Mouse (Mus musculus) liver, adult 2 months (tissue): ENCODE results near the gene Cubn. TPM values are rescaled to one million over a fixed set of nuclear protein-coding genes. Genes with fewer than 3 reads are reported as not detected.

Experiments
- DNase-seq: peaks from one replicate; pipeline ENCODE4 v3.0.0-alpha.2; 2011; ENCODE audit warnings: low read depth, low spot score; ENCODE audit errors: extremely low read depth
- H3K27ac ChIP-seq: fragments of 200-500 bp; replicated peaks from 2 replicates; pipeline ENCODE4 v1.5.1; 2012; ENCODE audit warnings: low read depth, mild to moderate bottlenecking, control low read depth, inconsistent platforms, low read length; ENCODE audit not compliant: insufficient read depth
- H3K27me3 ChIP-seq: fragments of 200-500 bp; 2 replicates; pipeline ENCODE4 v1.6.1; 2012; ENCODE audit warnings: mild to moderate bottlenecking, moderate library complexity, low read length, inconsistent platforms; ENCODE audit not compliant: control insufficient read depth, insufficient read depth
- H3K36me3 ChIP-seq: fragments of 200-500 bp; 2 replicates; pipeline ENCODE4 v1.6.1; 2012; ENCODE audit warnings: low read length, inconsistent platforms; ENCODE audit not compliant: control insufficient read depth, insufficient read depth
- H3K4me1 ChIP-seq: fragments of 200-500 bp; 2 replicates; pipeline ENCODE4 v1.6.1; 2011; ENCODE audit warnings: low read length; ENCODE audit not compliant: control insufficient read depth, insufficient read depth
- H3K4me3 ChIP-seq: fragments of 200-500 bp; 2 replicates; pipeline ENCODE4 v1.5.1; 2011; ENCODE audit warnings: low read depth, mild to moderate bottlenecking, control low read depth, low read length, moderate library complexity; ENCODE audit not compliant: insufficient read depth
- H3K79me2 ChIP-seq: fragments of 200-500 bp; 2 replicates; pipeline ENCODE4 v1.6.1; 2012; ENCODE audit warnings: inconsistent platforms, mild to moderate bottlenecking, low read length, moderate library complexity; ENCODE audit not compliant: control insufficient read depth, insufficient read depth
- H3K9ac ChIP-seq: fragments of 200-500 bp; 2 replicates; pipeline ENCODE4 v1.6.1; 2012; ENCODE audit warnings: low read depth, mild to moderate bottlenecking, control low read depth, inconsistent platforms, low read length
- CTCF ChIP-seq: fragments of 200-500 bp; IDR thresholded peaks from 2 replicates; pipeline ENCODE4 v1.5.1; 2011; ENCODE audit warnings: low read depth, low read length, control low read depth
- POLR2A ChIP-seq: fragments of 200-500 bp; IDR thresholded peaks from 2 replicates; pipeline ENCODE4 v1.6.1; 2011; ENCODE audit warnings: low read length, control low read depth; ENCODE audit not compliant: insufficient read depth; ENCODE audit errors: extremely low read depth
- WGBS: fragments of 180-500 bp; shearing (Covaris S2); methylation state at CpG from one replicate; pipeline ENCODE4 v1.1.7; 2018; 5-methylcytosine and 5-hydroxymethylcytosine counted together
- polyA plus RNA-seq: library from polyadenylated mRNA; depleted of rRNA; stranded (reverse); fragments of >200 nt; gene quantifications from 2 replicates; pipeline ENCODE4 v1.2.3, GENCODE M21; 2012
- total RNA-seq: library from RNA; depleted of rRNA; stranded (reverse); fragments of >200 nt; gene quantifications from 2 replicates; pipeline ENCODE4 v1.2.3, GENCODE M21; 2014

Gene Cubn
- total and polyA plus RNA-seq, 2 experiments, result not detected

- Histone ChIP-seq H3K4me3 (no peak overlapping the region), H3K27ac (no peak overlapping the region), H3K27me3 (no peaks in the 10 kb centered on the region), H3K4me1 (peaks cover 2% of the 10 kb centered on the region; the same call in 1 of the 2 replicates), H3K9ac (no peak overlapping the region), H3K79me2 (no peaks in the 10 kb centered on the region), H3K36me3 (no peaks in the 10 kb centered on the region)
- TF ChIP-seq POLR2A (no peak), CTCF (no peak)
- WGBS, result 78% methylated on average over 6 of the region's 6 CpGs
- no peak for DNase-seq
These were observed 39.0 kb upstream of the Cubn start for GRCm38 (mm10) chr2:13530639-13531038.

DNA sequence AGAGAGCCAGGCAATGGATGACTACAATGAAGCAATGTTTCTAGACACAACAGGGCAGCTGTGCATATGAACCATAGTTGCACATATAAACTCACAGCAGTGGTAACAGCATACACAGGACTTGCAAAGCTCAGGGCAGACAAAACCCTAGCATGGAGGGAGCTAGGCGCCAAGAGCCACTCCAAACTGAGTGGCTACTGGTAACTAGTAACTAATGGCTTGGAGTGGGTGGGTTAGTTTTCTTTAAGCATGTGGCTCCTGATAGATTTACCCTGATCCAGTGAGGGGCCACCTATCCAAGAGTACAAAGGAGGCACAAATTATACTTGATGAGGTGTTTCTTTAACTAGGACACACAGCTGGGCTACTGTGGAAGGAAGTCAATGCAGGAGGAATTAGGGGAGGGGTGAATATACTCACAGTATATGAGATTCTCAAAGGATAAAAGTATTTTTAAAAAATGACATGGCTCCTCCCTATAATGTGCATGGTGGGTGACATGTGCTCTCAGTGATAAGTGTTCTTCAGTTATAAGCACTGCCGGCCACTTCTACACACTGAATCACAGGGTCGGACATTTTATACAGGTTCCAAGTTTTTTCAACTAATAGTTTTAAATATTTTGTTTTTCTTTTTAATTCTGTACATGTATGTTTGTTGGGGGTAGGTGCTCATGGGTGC, 37.8 kb upstream of the Cubn start:
- Histone ChIP-seq H3K9ac (no peak overlapping the region), H3K27ac (no peak overlapping the region), H3K27me3 (no peaks in the 10 kb centered on the region), H3K36me3 (no peaks in the 10 kb centered on the region), H3K79me2 (no peaks in the 10 kb centered on the region), H3K4me3 (no peak overlapping the region), H3K4me1 (peaks cover 2% of the 10 kb centered on the region; the same call in 1 of the 2 replicates)
- TF ChIP-seq POLR2A (no peak), CTCF (no peak)
- no peak for DNase-seq
- WGBS, result over 99% methylated on average over 3 of the region's 3 CpGs

DNA sequence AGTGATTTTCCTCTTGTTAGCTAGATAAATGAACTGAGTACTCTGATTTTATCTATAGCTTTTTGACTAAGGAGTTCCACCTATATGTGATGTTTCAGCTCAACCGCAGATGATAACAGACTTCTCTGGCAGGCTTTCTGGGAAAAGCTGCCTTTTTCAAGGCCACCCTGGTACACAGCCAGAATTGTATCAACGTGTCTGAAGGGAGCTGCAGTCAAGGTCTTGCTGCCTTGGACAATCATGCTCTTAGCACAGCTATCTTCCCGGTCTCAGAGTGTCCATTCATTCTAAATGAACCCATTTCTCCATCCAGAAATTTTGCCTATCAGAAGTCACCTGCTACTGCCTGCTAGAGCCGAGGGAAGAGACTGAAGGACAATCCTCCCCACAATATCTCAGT, 35.9 kb upstream of the Cubn start:
- no peaks in the 10 kb centered on the region for H3K36me3 ChIP-seq
- no peaks in the 10 kb centered on the region for H3K79me2 ChIP-seq
- 46% methylated on average over 4 of the region's 4 CpGs for WGBS
- H3K4me1 ChIP-seq, result peaks cover 5% of the 10 kb centered on the region; the same call in 1 of the 2 replicates
- H3K27ac ChIP-seq, result no peak overlapping the region
- no peaks in the 10 kb centered on the region for H3K27me3 ChIP-seq
- H3K4me3 ChIP-seq, result no peak overlapping the region
- TF ChIP-seq CTCF (no peak), POLR2A (no peak)
- no peak overlapping the region for H3K9ac ChIP-seq
- DNase-seq, result no peak

DNA sequence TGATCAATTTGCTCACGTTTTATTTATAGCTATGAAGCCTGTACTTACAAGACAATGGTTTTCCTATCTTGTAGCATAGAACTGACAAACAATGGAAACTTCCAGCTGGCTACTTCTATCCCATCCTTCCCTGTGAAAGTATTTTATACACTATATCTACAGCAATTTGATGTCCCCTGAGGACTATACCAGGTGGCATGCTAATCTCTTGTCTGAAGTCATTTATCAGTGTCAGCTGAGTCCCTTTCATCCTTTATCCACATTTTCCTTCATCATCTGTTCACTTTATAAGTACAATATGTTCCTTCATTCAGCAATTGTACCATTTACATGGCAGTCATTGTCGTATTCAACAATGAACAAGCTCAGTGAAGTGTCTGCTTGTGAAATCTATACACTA, 35.5 kb upstream of the Cubn start:
- H3K36me3 ChIP-seq, result no peaks in the 10 kb centered on the region
- H3K27ac ChIP-seq, result no peak overlapping the region
- H3K79me2 ChIP-seq, result no peaks in the 10 kb centered on the region
- TF ChIP-seq CTCF, result no peak
- no peak for TF ChIP-seq POLR2A
- H3K9ac ChIP-seq, result no peak overlapping the region
- no peak overlapping the region for H3K4me3 ChIP-seq
- no peaks in the 10 kb centered on the region for H3K27me3 ChIP-seq
- DNase-seq, result no peak
- H3K4me1 ChIP-seq, result peaks cover 5% of the 10 kb centered on the region; the same call in 1 of the 2 replicates
- WGBS, result 72% methylated on average over 2 of the region's 2 CpGs

GRCm38 (mm10) chr2:13526205-13526604, 34.6 kb upstream of the Cubn start:
- peaks cover 5% of the 10 kb centered on the region; the same call in 1 of the 2 replicates for H3K4me1 ChIP-seq
- WGBS, result 80% methylated on average over 2 of the region's 2 CpGs

More at GRCm38 (mm10) chr2:13526205-13526604, 34.6 kb upstream of the Cubn start:
- Histone ChIP-seq H3K79me2 (no peaks in the 10 kb centered on the region), H3K27ac (no peak overlapping the region), H3K4me3 (no peak overlapping the region), H3K27me3 (no peaks in the 10 kb centered on the region), H3K36me3 (no peaks in the 10 kb centered on the region), H3K9ac (no peak overlapping the region)
- DNase-seq, result no peak
- no peak for TF ChIP-seq POLR2A
- no peak for TF ChIP-seq CTCF
